Mouse (Mus musculus): ENCODE measurements around the gene Fam117b. TPM values are rescaled to one million over a fixed set of nuclear protein-coding genes. Genes with fewer than 3 reads are reported as not detected.

Gene Fam117b
- polyA plus RNA-seq, 1 experiment from 2014 or later, result 7.0 TPM

- Histone ChIP-seq H3K9ac (no peak overlapping the region), H3K27me3 (replicated peaks) (no peaks in the 10 kb centered on the region), H3K4me1 (no peaks in the 10 kb centered on the region), H3K27ac (no peak overlapping the region), H3K4me3 (replicated peaks) (no peak overlapping the region), H3K9me3 (no peaks in the 10 kb centered on the region), H3K36me3 (no peaks in the 10 kb centered on the region), H3K4me2 (no peak overlapping the region)
- ATAC-seq (ENCODE audit: insufficient read depth, low FRiP score, low read depth), result no peak
- WGBS, result 61% methylated on average over 6 of the region's 6 CpGs
These were observed 29.4 kb downstream of the Fam117b start for GRCm38 (mm10) chr1:59942057-59942790.

GRCm38 (mm10) chr1:59943825-59944224, 31.0 kb downstream of the Fam117b start:
- Histone ChIP-seq H3K27me3 (replicated peaks) (no peaks in the 10 kb centered on the region), H3K4me3 (replicated peaks) (no peak overlapping the region), H3K9me3 (no peaks in the 10 kb centered on the region), H3K4me1 (no peaks in the 10 kb centered on the region), H3K9ac (no peak overlapping the region), H3K27ac (no peak overlapping the region), H3K36me3 (no peaks in the 10 kb centered on the region), H3K4me2 (no peak overlapping the region)
- no peak for ATAC-seq (ENCODE audit: insufficient read depth, low FRiP score, low read depth)
- WGBS, result 28% methylated on average over 5 of the region's 5 CpGs

- H3K4me2 ChIP-seq, result no peak overlapping the region
- no peaks in the 10 kb centered on the region for H3K27me3 ChIP-seq (replicated peaks)
- H3K27ac ChIP-seq, result no peak overlapping the region
- ATAC-seq (ENCODE audit: insufficient read depth, low FRiP score, low read depth), result no peak
- H3K36me3 ChIP-seq, result peaks cover 2% of the 10 kb centered on the region; the same call in 1 of the 2 replicates
- H3K9ac ChIP-seq, result no peak overlapping the region
- WGBS, result 63% methylated on average over 1 of the region's 1 CpGs
- no peak overlapping the region for H3K4me3 ChIP-seq (replicated peaks)
- H3K9me3 ChIP-seq, result no peaks in the 10 kb centered on the region
- H3K4me1 ChIP-seq, result no peaks in the 10 kb centered on the region
These were observed 33.2 kb downstream of the Fam117b start for GRCm38 (mm10) chr1:59945969-59946368.

- Histone ChIP-seq H3K9me3 (no peaks in the 10 kb centered on the region), H3K9ac (no peak overlapping the region), H3K27me3 (replicated peaks) (no peaks in the 10 kb centered on the region), H3K4me3 (replicated peaks) (no peak overlapping the region), H3K4me2 (no peak overlapping the region), H3K4me1 (no peaks in the 10 kb centered on the region), H3K36me3 (peaks cover 2% of the 10 kb centered on the region; the same call in 1 of the 2 replicates), H3K27ac (no peak overlapping the region)
- WGBS, result 100% methylated on average over 4 of the region's 4 CpGs
- ATAC-seq (ENCODE audit: insufficient read depth, low FRiP score, low read depth), result no peak
These were observed 34.7 kb downstream of the Fam117b start for GRCm38 (mm10) chr1:59947509-59947908.

- Histone ChIP-seq H3K27ac (no peak overlapping the region), H3K4me1 (no peaks in the 10 kb centered on the region), H3K4me3 (replicated peaks) (no peak overlapping the region), H3K9me3 (no peaks in the 10 kb centered on the region), H3K9ac (no peak overlapping the region), H3K36me3 (peaks cover 3% of the 10 kb centered on the region; the same call in 1 of the 2 replicates), H3K27me3 (replicated peaks) (no peaks in the 10 kb centered on the region), H3K4me2 (no peak overlapping the region)
- no peak for ATAC-seq (ENCODE audit: insufficient read depth, low FRiP score, low read depth)
- WGBS, result 68% methylated on average over 3 of the region's 3 CpGs
These were observed 44.4 kb downstream of the Fam117b start for GRCm38 (mm10) chr1:59957206-59957605.

GRCm38 (mm10) chr1:59959941-59960340, 47.1 kb downstream of the Fam117b start:
- Histone ChIP-seq H3K27ac (no peak overlapping the region), H3K9ac (no peak overlapping the region), H3K27me3 (replicated peaks) (no peaks in the 10 kb centered on the region), H3K4me3 (replicated peaks) (no peak overlapping the region), H3K4me2 (no peak overlapping the region), H3K36me3 (peaks cover 3% of the 10 kb centered on the region; the same call in 1 of the 2 replicates), H3K9me3 (no peaks in the 10 kb centered on the region), H3K4me1 (no peaks in the 10 kb centered on the region)
- 77% methylated on average over 1 of the region's 1 CpGs for WGBS
- ATAC-seq (ENCODE audit: insufficient read depth, low FRiP score, low read depth), result no peak

- no peaks in the 10 kb centered on the region for H3K9me3 ChIP-seq
- no peak for ATAC-seq (ENCODE audit: insufficient read depth, low FRiP score, low read depth)
- H3K4me1 ChIP-seq, result no peaks in the 10 kb centered on the region
- no peak overlapping the region for H3K4me3 ChIP-seq (replicated peaks)
- H3K36me3 ChIP-seq, result peaks cover 4% of the 10 kb centered on the region; the same call in 1 of the 2 replicates
- 70% methylated on average over 6 of the region's 6 CpGs for WGBS
- H3K27ac ChIP-seq, result no peak overlapping the region
- no peaks in the 10 kb centered on the region for H3K27me3 ChIP-seq (replicated peaks)
- no peak overlapping the region for H3K9ac ChIP-seq
- H3K4me2 ChIP-seq, result no peak overlapping the region
These were observed 53.5 kb downstream of the Fam117b start for GRCm38 (mm10) chr1:59966171-59966785.

GRCm38 (mm10) chr1:59967291-59967690, 54.5 kb downstream of the Fam117b start:
- 82% methylated on average over 4 of the region's 4 CpGs for WGBS
- Histone ChIP-seq H3K9me3 (no peaks in the 10 kb centered on the region), H3K27ac (no peak overlapping the region), H3K36me3 (peaks cover 4% of the 10 kb centered on the region; the same call in 1 of the 2 replicates), H3K27me3 (replicated peaks) (no peaks in the 10 kb centered on the region), H3K4me3 (replicated peaks) (no peak overlapping the region), H3K9ac (no peak overlapping the region), H3K4me2 (no peak overlapping the region), H3K4me1 (no peaks in the 10 kb centered on the region)
- no peak for ATAC-seq (ENCODE audit: insufficient read depth, low FRiP score, low read depth)

GRCm38 (mm10) chr1:59986626-59987025, 73.8 kb downstream of the Fam117b start:
- Histone ChIP-seq H3K36me3 (peaks cover 7% of the 10 kb centered on the region; the same call in 1 of the 2 replicates), H3K9ac (no peak overlapping the region)

GRCm38 (mm10) chr1:59987399-59988040, 74.7 kb downstream of the Fam117b start:
- H3K9me3 ChIP-seq, result no peaks in the 10 kb centered on the region
- H3K27ac ChIP-seq, result no peak overlapping the region
- no peak overlapping the region for H3K4me3 ChIP-seq (replicated peaks)
- 85% methylated on average over 3 of the region's 3 CpGs for WGBS
- H3K9ac ChIP-seq, result no peak overlapping the region
- peaks cover 2% of the 10 kb centered on the region; the same call in 1 of the 2 replicates for H3K36me3 ChIP-seq
- H3K27me3 ChIP-seq (replicated peaks), result no peaks in the 10 kb centered on the region
- ATAC-seq (ENCODE audit: insufficient read depth, low FRiP score, low read depth), result no peak
- H3K4me2 ChIP-seq, result no peak overlapping the region
- H3K4me1 ChIP-seq, result no peaks in the 10 kb centered on the region

More at GRCm38 (mm10) chr1:59986626-59987025, 73.8 kb downstream of the Fam117b start:
- ATAC-seq (ENCODE audit: insufficient read depth, low FRiP score, low read depth), result no peak
- Histone ChIP-seq H3K27me3 (replicated peaks) (no peaks in the 10 kb centered on the region), H3K27ac (no peak overlapping the region), H3K9me3 (no peaks in the 10 kb centered on the region), H3K4me3 (replicated peaks) (no peak overlapping the region), H3K4me1 (no peaks in the 10 kb centered on the region), H3K4me2 (no peak overlapping the region)

- H3K36me3 ChIP-seq, result no peaks in the 10 kb centered on the region
- 44% methylated on average over 3 of the region's 3 CpGs for WGBS
- ATAC-seq (ENCODE audit: insufficient read depth, low FRiP score, low read depth), result no peak
- H3K4me2 ChIP-seq, result no peak overlapping the region
- no peak overlapping the region for H3K9ac ChIP-seq
- no peak overlapping the region for H3K27ac ChIP-seq
- no peak overlapping the region for H3K4me3 ChIP-seq (replicated peaks)
- H3K27me3 ChIP-seq (replicated peaks), result no peaks in the 10 kb centered on the region
- no peaks in the 10 kb centered on the region for H3K4me1 ChIP-seq
- no peaks in the 10 kb centered on the region for H3K9me3 ChIP-seq
These were observed 82.8 kb downstream of the Fam117b start for GRCm38 (mm10) chr1:59995646-59996045.

GRCm38 (mm10) chr1:59997352-59997751, 84.5 kb downstream of the Fam117b start:
- H3K9me3 ChIP-seq, result no peaks in the 10 kb centered on the region
- WGBS, result 35% methylated on average over 5 of the region's 5 CpGs
- ATAC-seq (ENCODE audit: insufficient read depth, low FRiP score, low read depth), result no peak
- no peak overlapping the region for H3K27ac ChIP-seq
- no peaks in the 10 kb centered on the region for H3K36me3 ChIP-seq
- no peak overlapping the region for H3K9ac ChIP-seq
- H3K4me2 ChIP-seq, result no peak overlapping the region
- H3K4me1 ChIP-seq, result no peaks in the 10 kb centered on the region
- no peaks in the 10 kb centered on the region for H3K27me3 ChIP-seq (replicated peaks)
- H3K4me3 ChIP-seq (replicated peaks), result no peak overlapping the region
